Mouse (Mus musculus): ENCODE data around the gene Churc1.

The Churc1 gene

GRCm38 (mm10) chr12:76795350-76795749 is 30.0 kb downstream of the Churc1 start, which contains the start of gene Gpx2:
Gpx2 (minus strand) TSS chr12:76795554.
- no peak for DNase-seq (ENCODE audit: low spot score)

- no peak for DNase-seq (ENCODE audit: low spot score)
These were observed 31.7 kb downstream of the Churc1 start for GRCm38 (mm10) chr12:76796938-76797539.

DNA sequence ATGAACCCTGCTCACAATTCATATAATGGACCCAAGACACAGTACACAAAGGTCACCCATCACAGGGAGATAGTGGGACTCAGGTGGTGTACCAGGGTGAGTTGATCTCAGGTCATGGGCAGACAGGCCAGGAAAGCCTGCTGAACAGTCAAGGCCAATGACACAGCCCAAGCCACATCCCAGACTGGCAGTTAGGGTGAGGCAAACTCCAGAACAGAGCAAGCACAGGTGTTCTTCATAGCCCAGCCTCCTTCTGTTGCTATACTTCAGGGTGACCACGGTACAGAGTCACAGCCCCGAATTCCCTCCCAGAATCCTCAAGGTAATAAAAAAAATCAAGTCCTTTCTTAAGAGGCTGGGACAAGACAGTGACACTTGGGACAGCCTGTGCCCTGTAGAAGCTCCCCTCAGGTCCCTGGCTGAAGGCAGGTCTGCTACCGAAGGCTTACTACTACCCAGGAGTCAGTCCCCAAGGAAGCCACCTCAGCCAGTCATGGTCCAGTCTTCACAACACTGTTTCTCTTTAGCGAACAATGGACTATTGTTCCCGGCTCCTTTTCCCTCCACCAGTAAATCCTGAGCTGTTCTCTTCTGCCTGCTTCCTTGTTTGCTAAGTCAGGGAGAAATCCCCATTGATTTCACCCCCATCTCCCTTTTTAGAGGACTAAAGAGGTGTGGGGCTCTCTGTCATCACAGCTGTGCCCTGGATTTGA is 32.8 kb downstream of the Churc1 start:
- DNase-seq (ENCODE audit: low spot score), result no peak

- DNase-seq (ENCODE audit: low spot score), result no peak
These were observed 37.7 kb downstream of the Churc1 start for GRCm38 (mm10) chr12:76803028-76803427.

- no peak for DNase-seq (ENCODE audit: low spot score)
These were observed 38.4 kb downstream of the Churc1 start for GRCm38 (mm10) chr12:76803700-76804252.

DNA sequence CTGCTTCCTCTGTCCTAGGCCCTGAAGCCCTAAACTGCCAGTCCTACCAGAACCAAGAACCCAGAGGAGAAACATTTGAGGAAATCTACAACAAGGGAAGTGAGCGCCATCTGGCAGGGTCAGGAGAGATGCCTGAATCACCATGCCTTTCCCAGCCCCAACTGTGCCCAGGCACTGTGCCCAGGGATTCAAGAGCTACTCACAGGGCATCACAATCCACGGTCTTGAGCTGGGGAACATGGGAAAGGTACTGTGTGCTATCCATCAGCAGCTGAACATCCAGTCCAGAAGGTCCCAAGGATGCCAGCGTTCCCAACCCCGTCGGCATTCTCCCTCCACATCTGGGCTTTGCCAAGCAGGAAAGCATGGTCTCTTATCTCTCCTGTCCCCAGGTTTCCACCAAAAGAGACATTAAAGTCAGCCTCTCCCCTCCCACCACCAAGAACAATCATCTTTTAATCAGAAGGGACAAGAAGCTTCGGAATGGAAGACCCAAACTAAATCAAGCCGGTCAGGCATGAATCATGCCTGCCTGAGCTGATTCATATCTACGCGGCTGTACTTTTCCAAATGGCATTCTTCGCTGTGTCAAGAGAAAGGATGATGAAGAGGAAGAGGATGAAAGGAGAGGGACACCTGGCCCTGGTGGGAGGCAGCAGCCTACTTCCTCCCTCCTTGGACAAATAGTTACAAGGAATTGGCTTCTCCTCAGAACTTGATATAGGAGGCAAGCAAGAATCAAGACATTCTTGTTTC is 39.9 kb downstream of the Churc1 start:
- DNase-seq (ENCODE audit: low spot score), result no peak

DNA sequence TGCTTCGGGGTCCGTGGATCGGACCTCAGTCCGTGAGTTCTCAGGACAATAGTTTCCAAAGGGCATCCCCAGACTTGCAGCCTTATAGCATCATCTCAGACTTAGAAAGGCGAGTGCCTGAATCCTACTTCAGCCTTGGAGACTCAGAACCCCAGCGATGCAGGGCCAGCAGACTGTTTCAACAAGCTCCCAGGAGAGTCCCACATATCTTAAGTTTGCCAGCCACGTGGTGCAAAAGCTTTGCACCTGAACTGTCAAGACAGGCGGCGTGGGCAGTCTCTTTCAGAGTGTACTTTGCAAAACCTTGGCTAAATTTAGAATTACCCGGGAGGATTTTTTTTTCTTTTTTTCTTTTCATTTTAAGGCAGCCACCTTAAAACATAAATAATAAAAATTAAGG is 42.5 kb downstream of the Churc1 start:
- DNase-seq (ENCODE audit: low spot score), result no peak

- no peak for DNase-seq (ENCODE audit: low spot score)
These were observed 45.2 kb downstream of the Churc1 start for GRCm38 (mm10) chr12:76810491-76810890.

DNA sequence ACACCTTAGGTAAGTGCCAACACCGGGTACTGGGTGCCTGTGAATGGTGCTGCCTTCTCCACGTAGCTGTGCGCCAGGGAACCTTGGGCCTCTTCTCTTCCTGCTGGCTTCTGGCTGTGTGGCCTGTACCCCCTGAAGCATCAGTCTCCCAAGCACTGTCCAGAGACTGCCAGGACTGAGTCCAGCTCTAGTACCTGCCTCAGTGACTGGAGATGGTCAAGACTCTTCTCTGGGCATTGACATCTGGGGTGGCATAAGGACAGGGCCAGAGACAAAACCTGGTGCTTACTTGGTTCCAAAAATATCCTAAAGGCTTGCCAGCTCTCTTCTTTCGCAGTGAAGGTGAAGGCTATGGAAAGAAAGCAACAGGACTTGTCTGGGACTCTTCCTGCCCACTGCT is 45.7 kb downstream of the Churc1 start:
- no peak for DNase-seq (ENCODE audit: low spot score)

GRCm38 (mm10) chr12:76813543-76813942 is 48.2 kb downstream of the Churc1 start:
- DNase-seq (ENCODE audit: low spot score), result no peak

- DNase-seq (ENCODE audit: low spot score), result no peak
These were observed 48.8 kb downstream of the Churc1 start for GRCm38 (mm10) chr12:76814120-76814519.

DNA sequence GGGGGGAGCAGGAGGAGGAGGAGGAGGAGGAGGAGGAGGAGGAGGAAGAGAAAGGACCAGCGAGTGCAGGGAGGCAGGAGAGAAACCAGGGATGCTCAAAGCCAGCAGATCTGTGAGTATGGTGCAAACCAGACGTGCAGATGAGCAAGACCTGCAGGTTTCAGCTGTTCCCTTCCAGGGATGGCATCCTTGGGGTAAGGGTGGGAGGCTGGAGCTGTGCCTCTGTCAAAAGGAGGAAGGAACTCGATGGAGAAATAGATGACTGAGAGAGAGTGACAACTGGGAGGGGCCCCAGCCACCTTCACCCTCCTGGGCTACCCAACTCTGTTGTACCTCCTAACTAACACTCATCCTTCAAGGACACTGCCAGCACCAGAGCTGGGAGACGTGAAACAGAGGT is 51.4 kb downstream of the Churc1 start:
- no peak for DNase-seq (ENCODE audit: low spot score)

- no peak for DNase-seq (ENCODE audit: low spot score)
These were observed 51.8 kb downstream of the Churc1 start for GRCm38 (mm10) chr12:76817176-76817575.

GRCm38 (mm10) chr12:76818120-76818519 is 52.8 kb downstream of the Churc1 start:
- no peak for DNase-seq (ENCODE audit: low spot score)

- no peak for DNase-seq (ENCODE audit: low spot score)
These were observed 53.6 kb downstream of the Churc1 start for GRCm38 (mm10) chr12:76818908-76819307.

DNA sequence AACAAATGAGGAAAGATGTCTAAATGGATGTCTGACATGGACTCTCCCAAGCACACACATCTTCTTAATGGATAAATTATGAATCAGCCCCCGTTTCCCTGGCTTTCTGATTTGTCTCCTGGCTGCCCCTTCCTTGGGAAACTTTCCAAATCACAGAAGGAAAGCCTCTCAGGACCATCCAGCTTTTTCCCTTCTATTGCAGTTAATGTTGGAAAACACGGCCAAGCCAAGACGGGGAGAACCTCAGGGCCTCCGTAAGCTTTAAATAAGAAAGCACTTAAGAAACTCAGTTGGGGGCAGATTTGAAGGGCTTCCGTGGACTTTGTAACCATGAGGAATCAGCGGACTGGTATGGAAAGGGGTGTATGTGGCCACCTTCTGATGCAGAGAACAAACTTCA is 54.5 kb downstream of the Churc1 start:
- DNase-seq (ENCODE audit: low spot score), result no peak

GRCm38 (mm10) chr12:76820615-76821014 is 55.3 kb downstream of the Churc1 start:
- no peak for DNase-seq (ENCODE audit: low spot score)

DNA sequence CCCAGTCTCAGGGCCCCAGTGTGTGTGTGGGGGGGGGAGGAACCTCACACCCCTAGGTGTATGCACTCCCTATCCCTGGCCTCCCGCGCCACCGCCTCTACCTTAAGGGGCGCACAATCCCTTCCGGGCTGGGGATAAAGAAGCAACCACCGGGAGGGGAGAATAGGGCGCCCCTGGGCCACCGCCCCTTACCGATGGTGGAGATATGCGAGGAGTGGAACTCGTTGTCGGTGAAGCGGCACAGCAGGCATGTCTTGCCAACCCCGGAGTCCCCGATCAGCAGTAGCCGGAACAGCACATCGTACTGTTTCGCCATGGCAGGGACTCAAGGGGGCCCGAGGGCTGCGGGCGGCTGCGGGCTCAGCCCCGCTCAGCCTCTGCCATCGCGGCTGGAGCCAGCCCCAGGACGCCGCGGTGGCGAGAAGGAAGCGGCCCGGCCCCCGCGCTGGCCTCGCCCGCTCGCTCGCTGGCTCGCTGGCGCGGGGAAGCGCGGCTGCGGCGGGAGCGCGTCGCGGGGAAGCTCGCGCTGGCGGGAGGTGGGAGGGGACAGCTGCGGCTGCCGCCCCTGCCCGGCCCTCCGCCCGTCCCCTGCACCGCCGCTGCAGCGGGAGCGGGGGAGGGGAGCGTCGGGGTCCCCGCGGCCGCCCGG is 56.8 kb downstream of the Churc1 start:
- peak; percentile 14 for DNase-seq (ENCODE audit: low spot score)

- no peak for DNase-seq (ENCODE audit: low spot score)
These were observed 57.3 kb downstream of the Churc1 start, which contains the start of gene Rab15 for GRCm38 (mm10) chr12:76822651-76823041. Rab15 (minus strand) TSS chr12:76822908.

- DNase-seq (ENCODE audit: low spot score), result no peak
These were observed 59.9 kb downstream of the Churc1 start for GRCm38 (mm10) chr12:76825283-76825682.

- DNase-seq (ENCODE audit: low spot score), result no peak
These were observed 67.4 kb downstream of the Churc1 start for GRCm38 (mm10) chr12:76832704-76833103.
